Mouse (Mus musculus) gastrocnemius, adult 8-10 months (tissue): Measurements from ENCODE around the gene Vmn2r59. TPM values are rescaled to one million over a fixed set of nuclear protein-coding genes. Genes with fewer than 3 reads are reported as not detected.
"Not testable (repeated sequence)": the region's sequence is repeated elsewhere in the genome, so short reads cannot be mapped to it uniquely, and the experiment has no call there.

ENCODE experiments used
- DNase-seq, 2 experiments: peaks; one replicate each; pipeline ENCODE4 v3.0.0; 2022; ENCODE audit warnings: low spot score in 2 of 2
- total RNA-seq, 4 experiments: library from RNA; stranded (reverse); gene quantifications; 2 replicates each; pipeline ENCODE4 v1.2.4; 2022

Gene Vmn2r59
- total RNA-seq: not detected

DNA sequence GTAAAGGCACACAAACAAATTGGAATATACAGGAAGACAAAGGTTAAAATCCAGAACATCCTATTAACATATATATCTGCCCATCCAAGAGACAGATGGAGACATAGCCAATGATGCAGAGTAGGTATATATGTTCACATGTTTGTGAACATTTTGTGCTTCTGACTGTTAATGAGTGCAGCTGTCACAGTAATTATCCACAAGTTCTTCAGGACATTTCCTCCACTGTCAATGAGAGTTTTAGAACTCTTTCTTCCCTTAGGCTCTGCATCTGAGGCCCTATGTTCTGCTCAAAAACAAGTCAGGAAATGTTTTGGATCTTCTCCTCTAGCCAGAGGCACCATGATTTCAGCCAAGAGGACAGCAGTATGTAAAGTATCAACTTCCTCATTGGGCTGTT, at the start of gene Vmn2r59:
Gene Vmn2r59 (minus strand): TSS at position 101 of the 400 bp plus-strand sequence.
- DNase-seq: no peak

DNA sequence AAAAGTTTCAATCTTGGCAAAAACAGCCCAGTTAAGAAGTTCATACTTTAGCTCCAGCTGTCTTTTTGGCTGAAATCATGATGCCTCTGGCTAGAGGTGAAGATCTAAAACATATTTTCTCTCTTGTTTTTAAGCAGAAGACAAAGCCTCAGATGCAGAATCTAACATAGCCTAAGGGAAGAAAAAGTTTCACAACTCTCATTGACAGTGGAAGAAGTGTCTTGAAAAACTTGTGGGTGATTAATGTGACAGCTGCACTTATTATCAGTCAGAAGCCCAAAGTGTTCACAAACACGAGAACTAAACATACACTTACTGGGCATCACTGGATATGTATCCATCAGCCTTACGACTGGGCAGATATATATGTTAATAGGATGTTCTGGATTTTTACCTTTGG, 48.6 kb upstream of the Vmn2r59 start, which contains the start of gene Vmn2r60:
Gene Vmn2r60 (plus strand): TSS at position 301 of the 400 bp plus-strand sequence.
- no peak for DNase-seq

DNA sequence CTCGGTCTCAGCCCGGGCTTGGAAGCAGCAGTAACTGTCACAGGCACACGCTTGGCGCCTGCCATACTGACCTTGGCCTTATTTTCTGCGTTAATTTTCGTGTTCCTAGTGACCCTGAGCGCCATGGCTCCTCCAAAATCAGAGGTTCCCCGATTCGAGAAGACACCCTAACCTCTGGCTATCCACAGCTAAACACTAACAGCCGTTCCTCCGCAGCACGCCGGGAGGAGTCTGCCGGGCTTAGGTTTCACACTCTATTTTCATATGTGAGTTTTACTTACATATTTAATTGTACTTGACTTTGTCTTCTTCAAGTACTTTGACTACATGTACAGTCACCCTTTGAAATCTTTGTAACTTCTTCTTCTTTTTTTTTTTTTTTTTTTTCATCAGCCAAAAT, 48.2 kb upstream of the Vmn2r59 start:
- not testable (repeated sequence) for DNase-seq

Other genes with a start within 250 kb of the Vmn2r59 start
- gene Vmn2r58, start 186.3 kb downstream of the Vmn2r59 start, total RNA-seq: not detected
- not detected for gene Vmn2r60, start 48.7 kb upstream of the Vmn2r59 start, total RNA-seq
- not detected for gene Vmn2r61, start 201.0 kb upstream of the Vmn2r59 start, total RNA-seq